Mouse (Mus musculus) heart, embryonic 11.5 days (tissue): Measurements from ENCODE around the gene Med13l. TPM values are rescaled to one million over a fixed set of nuclear protein-coding genes. Genes with fewer than 3 reads are reported as not detected.

Experiments
- ATAC-seq: fragments of 200-750 bp; cut with Nextera tagmentation; replicated peaks from 2 replicates; pipeline ENCODE4 v1.8.0; 2017; ENCODE audit warnings: moderate library complexity; ENCODE audit not compliant: insufficient number of reproducible peaks, low FRiP score, low TSS enrichment
- H3K27ac ChIP-seq: fragments of 300-500 bp; sonication (generic); 2 replicates; pipeline ENCODE4 v1.5.1; 2014; ENCODE audit warnings: mild to moderate bottlenecking, low read depth, low read length
- H3K27me3 ChIP-seq: fragments of 300-500 bp; sonication (generic); 2 replicates; pipeline ENCODE4 v1.6.1; 2014; ENCODE audit warnings: mild to moderate bottlenecking, low read length, mixed read lengths; ENCODE audit not compliant: control insufficient read depth, insufficient read depth
- H3K36me3 ChIP-seq: fragments of 300-500 bp; sonication (generic); 2 replicates; pipeline ENCODE4 v1.6.1; 2014; ENCODE audit warnings: mild to moderate bottlenecking, low read length, moderate library complexity, mixed read lengths; ENCODE audit not compliant: control insufficient read depth, insufficient read depth
- H3K4me1 ChIP-seq: fragments of 300-500 bp; sonication (generic); 2 replicates; pipeline ENCODE4 v1.6.1; 2014; ENCODE audit warnings: low read length; ENCODE audit not compliant: control insufficient read depth, insufficient read depth
- H3K4me2 ChIP-seq: fragments of 300-500 bp; sonication (generic); 2 replicates; pipeline ENCODE4 v1.6.1; 2014; ENCODE audit warnings: mild to moderate bottlenecking, moderate library complexity
- H3K4me3 ChIP-seq: fragments of 300-500 bp; sonication (generic); 2 replicates; pipeline ENCODE4 v1.5.1; 2014; ENCODE audit warnings: low read depth, low read length
- H3K9ac ChIP-seq: fragments of 300-500 bp; sonication (generic); 2 replicates; pipeline ENCODE4 v1.6.1; 2014; ENCODE audit warnings: mild to moderate bottlenecking, low read depth, low read length, moderate library complexity
- H3K9me3 ChIP-seq: fragments of 300-500 bp; sonication (generic); replicated peaks from 2 replicates; pipeline ENCODE4 v1.6.1; 2016; ENCODE audit warnings: low read length; ENCODE audit not compliant: control insufficient read depth
- WGBS: fragments of 180-500 bp; shearing (Covaris S2); extraction: QIAGEN DNeasy Blood & Tissue Kit; methylation state at CpG from one replicate; pipeline ENCODE4 v1.1.7; 2014; ENCODE audit not compliant: insufficient replicate concordance; 5-methylcytosine and 5-hydroxymethylcytosine counted together
- polyA plus RNA-seq: library from polyadenylated mRNA; unstranded; fragments of >200 nt; fragmentation: Nextera tagmentation; extraction: Ambion mirVana; gene quantifications from 2 replicates; pipeline ENCODE4 v1.2.1, GENCODE M21; 2014

The Med13l gene
- polyA plus RNA-seq, 1 experiment from 2014 or later, result 9.7 TPM

DNA sequence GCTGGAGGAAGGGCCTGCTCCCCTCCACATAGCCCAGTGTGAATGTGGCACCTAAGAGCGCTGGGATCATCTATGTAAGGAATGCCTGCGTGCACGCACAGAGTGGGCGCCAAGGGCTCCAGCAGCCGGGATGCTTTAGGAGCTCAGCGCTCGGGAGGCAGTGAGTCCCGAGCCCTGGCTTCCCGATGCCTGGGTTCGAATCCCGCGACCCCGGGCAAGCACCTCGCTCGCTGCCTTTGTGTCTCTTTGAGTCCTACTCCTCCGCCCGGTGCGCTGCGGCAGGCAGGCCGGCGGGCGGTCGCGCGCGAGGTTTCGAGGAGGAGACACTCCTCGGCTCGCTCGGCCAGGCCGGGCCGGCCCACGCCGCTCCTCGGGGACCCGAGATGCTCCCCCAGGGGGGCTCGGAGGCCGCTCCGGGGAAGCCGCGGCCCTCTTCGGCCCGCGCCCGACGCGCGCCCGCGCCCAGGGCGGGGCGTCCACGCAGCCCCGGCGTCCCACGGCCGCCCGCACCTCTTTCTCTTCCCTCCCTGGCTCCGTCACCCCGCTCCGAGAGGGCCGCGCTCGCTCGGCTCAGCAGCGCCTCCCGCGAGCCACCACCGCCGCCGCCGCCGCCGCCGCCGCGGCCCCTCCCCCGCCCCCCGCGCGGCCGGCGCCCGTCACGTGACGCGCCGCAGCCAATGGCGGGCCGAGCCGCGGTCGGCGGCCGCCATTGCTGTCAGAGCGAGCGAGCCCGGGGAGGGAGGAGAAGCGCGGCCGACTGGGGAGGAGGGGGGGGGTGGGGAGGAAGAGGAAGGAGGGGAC is 695 bp upstream of the Med13l start:
- H3K9ac ChIP-seq, result peak overlapping the region; percentile 90
- H3K4me3 ChIP-seq, result peak overlapping the region; percentile 94
- H3K9me3 ChIP-seq, result no peaks in the 10 kb centered on the region
- no peaks in the 10 kb centered on the region; the same call in 1 of the 2 replicates for H3K27me3 ChIP-seq
- WGBS, result under 1% methylated on average over 80 of the region's 101 CpGs
- peak overlapping the region; percentile 80 for H3K4me2 ChIP-seq
- peaks cover 28% of the 10 kb centered on the region for H3K4me1 ChIP-seq
- peak; percentile 85 for ATAC-seq
- H3K36me3 ChIP-seq, result no peaks in the 10 kb centered on the region
- peak overlapping the region; percentile 85 for H3K27ac ChIP-seq

DNA sequence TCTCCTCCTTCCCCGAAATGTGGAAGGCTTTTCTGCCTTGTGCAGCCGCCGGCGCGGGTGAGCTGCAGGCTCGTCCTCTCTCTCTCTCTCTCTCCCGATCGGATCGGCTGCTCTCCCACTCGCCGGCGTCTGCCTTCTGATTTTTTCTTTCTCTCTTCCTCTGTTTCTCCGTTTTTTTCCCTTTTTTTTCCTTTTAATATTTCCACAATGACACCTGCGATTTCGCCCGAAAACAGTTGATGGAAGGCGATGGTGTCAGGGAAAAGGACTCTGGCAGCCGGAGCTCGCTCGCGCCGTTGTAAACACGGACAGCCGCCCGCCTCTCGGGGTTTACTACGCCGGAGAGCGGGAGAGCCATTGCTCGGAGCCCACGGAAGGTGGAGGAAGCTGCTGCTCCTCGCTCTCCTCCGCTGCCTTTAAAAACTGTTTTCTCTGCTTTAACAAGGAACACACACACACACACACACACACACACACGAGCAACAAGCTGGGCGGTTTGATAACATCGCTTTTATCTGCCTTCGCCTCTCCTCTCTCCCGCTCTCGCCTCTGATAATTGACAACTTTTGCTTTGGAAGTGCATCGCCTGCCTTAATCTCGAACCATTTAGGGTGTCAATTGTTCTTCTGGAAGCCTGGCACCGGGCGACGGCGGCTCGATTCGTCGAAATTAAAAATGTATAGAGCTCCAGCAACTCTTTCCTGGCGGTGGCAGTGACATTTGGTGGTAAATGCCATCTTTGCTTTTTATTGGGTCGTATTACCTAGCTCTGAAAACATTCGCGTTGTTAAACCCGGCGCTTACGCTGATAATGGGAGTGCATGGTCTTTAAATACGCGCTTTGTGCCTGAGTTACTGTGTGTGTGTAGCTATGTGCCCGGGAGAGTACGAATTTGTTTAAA is 858 bp downstream of the Med13l start:
- under 1% methylated on average over 59 of the region's 59 CpGs for WGBS
- peak overlapping the region; percentile 90 for H3K9ac ChIP-seq
- H3K27ac ChIP-seq, result peak overlapping the region; percentile 85
- no peaks in the 10 kb centered on the region for H3K9me3 ChIP-seq
- H3K4me2 ChIP-seq, result peak overlapping the region; percentile 79
- no peaks in the 10 kb centered on the region for H3K36me3 ChIP-seq
- H3K27me3 ChIP-seq, result no peaks in the 10 kb centered on the region
- peaks cover 31% of the 10 kb centered on the region for H3K4me1 ChIP-seq
- ATAC-seq, result no peak
- peak overlapping the region; percentile 94 for H3K4me3 ChIP-seq

DNA sequence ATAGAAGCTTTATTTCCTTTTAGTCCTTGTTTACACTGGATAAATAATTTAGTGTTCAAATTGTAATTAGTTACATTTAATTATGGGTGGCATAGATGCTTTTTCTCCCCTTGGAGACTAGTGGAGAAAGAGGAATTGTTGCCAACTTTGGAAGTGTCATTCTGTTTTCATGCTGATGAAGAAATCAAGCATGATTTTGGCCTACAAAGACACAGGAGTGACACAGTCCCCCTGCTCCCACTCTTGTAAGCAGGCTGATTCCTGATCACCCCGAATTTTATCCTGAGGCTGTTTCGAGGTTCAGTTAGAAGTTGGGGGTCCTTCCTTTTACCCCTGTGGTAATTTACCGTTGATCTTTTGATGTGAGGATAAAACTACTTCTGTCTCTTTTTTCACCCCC is 1.7 kb downstream of the Med13l start:
- Histone ChIP-seq H3K4me2 (peak overlapping the region; percentile 79), H3K27ac (no peak overlapping the region), H3K9ac (no peak overlapping the region), H3K4me1 (peaks cover 28% of the 10 kb centered on the region), H3K36me3 (no peaks in the 10 kb centered on the region), H3K4me3 (peak overlapping the region; percentile 94), H3K27me3 (no peaks in the 10 kb centered on the region), H3K9me3 (no peaks in the 10 kb centered on the region)
- ATAC-seq, result no peak
- 59% methylated on average over 3 of the region's 3 CpGs for WGBS

DNA sequence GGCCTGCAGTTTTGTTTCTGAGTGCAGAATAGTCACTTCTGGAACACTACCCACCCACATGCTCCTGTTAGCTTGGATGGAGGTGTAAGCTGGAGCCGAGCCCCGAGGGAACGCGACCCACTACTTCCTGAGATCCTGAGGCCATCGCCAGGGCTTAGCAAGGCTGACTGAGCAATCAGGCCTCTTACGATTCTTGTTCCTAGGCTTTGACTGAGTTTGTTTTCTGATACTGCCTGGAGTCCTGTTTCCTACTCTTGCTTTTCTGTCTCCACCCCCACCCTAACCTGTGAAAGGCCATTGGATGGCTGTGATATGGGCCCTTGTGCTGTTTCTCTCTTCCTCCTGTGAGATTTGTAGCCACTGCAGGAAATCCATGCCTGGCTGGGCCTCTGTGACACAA is 3.1 kb downstream of the Med13l start:
- 0 out of 2 replicates have a peak overlapping the region, but pooled peaks have one; percentile 29 for H3K27ac ChIP-seq
- no peak overlapping the region for H3K9ac ChIP-seq
- no peaks in the 10 kb centered on the region for H3K9me3 ChIP-seq
- no peaks in the 10 kb centered on the region for H3K27me3 ChIP-seq
- ATAC-seq, result no peak
- H3K4me1 ChIP-seq, result peaks cover 39% of the 10 kb centered on the region
- no peak overlapping the region for H3K4me3 ChIP-seq
- no peaks in the 10 kb centered on the region for H3K36me3 ChIP-seq
- peak overlapping the region; percentile 16 for H3K4me2 ChIP-seq
- 29% methylated on average over 6 of the region's 6 CpGs for WGBS

DNA sequence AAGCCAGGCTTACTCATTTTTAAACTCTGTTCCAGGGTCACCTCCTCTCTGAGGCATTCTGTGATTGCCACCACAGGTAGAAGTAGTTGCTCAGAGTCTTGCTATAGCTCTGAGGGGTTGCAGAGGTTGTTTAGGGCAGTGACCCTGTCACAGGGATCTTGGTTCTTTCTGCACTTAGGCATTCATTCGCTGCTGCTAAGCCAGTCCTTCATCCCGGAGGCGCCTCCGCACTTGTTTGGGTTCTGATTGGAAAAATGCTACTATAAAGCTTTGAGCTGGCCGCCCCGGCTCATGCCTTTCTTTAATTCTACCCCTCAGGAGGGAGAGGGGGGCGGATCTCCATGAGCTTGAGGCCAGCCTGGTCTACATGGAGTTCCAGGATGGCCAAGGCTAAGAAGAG is 6.9 kb downstream of the Med13l start:
- no peak for ATAC-seq
- no peak overlapping the region for H3K4me3 ChIP-seq
- no peak overlapping the region for H3K27ac ChIP-seq
- H3K9ac ChIP-seq, result no peak overlapping the region
- no peaks in the 10 kb centered on the region for H3K36me3 ChIP-seq
- WGBS, result 58% methylated on average over 7 of the region's 7 CpGs
- peaks cover 53% of the 10 kb centered on the region for H3K4me1 ChIP-seq
- no peak overlapping the region for H3K4me2 ChIP-seq
- no peaks in the 10 kb centered on the region for H3K27me3 ChIP-seq
- H3K9me3 ChIP-seq, result no peaks in the 10 kb centered on the region

DNA sequence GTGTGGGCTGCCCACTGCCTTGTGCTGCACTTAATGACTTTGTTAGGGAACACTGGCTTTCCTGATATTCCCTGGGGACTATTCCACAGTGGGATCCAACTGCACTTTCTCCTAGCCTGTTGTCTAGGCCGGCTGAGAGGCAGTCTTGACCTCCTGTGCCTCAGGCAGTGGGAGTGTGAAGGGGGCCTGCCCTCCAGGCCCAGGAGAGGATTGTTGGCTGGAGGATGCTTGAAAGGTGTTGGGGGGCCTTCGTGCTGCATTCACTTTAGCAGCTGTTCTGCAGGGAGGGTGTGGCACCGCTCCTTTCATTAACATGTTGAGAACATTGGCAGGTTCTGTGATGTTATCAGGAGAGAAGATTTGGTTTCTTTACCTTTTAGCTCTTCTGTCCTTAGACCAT is 8.5 kb downstream of the Med13l start:
- H3K36me3 ChIP-seq, result no peaks in the 10 kb centered on the region
- H3K4me2 ChIP-seq, result no peak overlapping the region
- no peak overlapping the region for H3K4me3 ChIP-seq
- no peak overlapping the region for H3K27ac ChIP-seq
- H3K4me1 ChIP-seq, result peaks cover 51% of the 10 kb centered on the region
- H3K27me3 ChIP-seq, result no peaks in the 10 kb centered on the region
- H3K9ac ChIP-seq, result no peak overlapping the region
- ATAC-seq, result no peak
- WGBS, result 51% methylated on average over 3 of the region's 3 CpGs
- H3K9me3 ChIP-seq, result no peaks in the 10 kb centered on the region

DNA sequence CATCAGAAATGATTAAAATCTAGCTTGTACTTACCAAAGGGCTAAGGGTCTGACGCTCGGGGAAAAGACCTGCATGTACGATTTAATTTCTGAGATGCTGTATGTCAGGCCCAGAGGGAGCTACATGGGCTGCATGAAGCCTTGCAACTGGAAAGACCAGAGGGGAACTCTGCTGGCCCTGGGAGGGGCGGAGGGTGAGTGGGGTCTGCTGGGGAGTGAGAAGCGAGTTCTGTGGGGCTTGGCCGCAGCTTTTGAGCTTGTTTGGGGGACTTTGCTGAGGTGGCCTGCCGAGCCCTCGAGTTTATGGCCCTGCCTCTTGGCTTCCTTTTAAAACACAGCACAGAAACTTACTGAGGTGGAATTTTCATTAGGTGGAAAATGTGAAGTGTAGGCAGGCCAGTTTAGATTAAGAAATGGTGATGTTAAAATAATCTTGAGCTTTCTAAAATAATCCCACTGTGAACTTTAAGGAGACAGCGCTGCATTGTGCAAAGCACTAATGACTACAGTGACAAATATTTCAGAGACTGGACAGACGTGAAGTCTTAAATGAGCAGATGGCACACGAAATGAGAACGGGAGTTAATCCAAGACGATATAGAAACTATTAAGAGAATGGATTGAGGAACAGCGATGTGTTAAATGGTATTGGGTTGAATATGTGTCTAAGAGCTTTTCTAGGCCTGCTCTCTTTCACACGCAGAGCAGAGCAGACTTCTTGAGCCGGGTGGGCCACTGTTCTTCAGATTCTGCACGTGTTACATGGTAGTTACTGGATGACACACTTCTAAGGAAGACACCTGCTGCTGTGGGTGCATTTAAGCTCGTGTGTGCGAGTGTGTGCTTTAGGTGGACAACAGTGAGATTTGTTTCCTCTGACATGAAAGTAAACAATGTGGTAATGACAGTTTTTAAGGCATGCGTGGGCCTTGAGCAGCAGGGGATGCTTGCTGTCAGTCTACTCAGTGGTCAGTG is 9.4 kb downstream of the Med13l start:
- Histone ChIP-seq H3K4me1 (peaks cover 57% of the 10 kb centered on the region), H3K4me3 (no peak overlapping the region), H3K27ac (no peak overlapping the region), H3K36me3 (no peaks in the 10 kb centered on the region), H3K9me3 (no peaks in the 10 kb centered on the region), H3K27me3 (no peaks in the 10 kb centered on the region), H3K9ac (no peak overlapping the region), H3K4me2 (no peak overlapping the region)
- no peak for ATAC-seq
- 74% methylated on average over 20 of the region's 20 CpGs for WGBS

DNA sequence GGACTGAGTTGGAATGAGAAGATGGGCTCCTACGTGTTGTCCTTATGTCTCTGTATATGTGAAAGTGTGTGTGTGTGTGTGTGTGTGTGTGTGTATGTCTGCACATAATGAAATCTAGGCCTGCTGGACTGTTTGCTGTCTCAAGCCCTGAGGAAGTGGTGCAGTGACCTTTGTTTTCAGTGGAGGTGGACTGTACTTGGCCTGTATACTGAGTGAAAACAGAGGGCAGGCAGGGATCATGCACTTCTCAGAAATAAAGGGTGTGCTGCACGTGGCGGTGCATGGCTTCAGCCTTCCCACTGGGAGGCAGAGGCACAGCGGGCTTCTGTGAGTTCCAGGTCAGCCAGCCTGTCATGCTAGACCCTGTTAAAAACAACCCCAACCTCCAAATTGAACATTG is 11.0 kb downstream of the Med13l start:
- H3K4me3 ChIP-seq, result no peak overlapping the region
- H3K9me3 ChIP-seq, result no peaks in the 10 kb centered on the region
- H3K27ac ChIP-seq, result no peak overlapping the region
- H3K4me2 ChIP-seq, result no peak overlapping the region
- H3K4me1 ChIP-seq, result peaks cover 51% of the 10 kb centered on the region
- no peaks in the 10 kb centered on the region for H3K36me3 ChIP-seq
- no peak overlapping the region for H3K9ac ChIP-seq
- no peak for ATAC-seq
- WGBS, result 68% methylated on average over 4 of the region's 4 CpGs
- H3K27me3 ChIP-seq, result no peaks in the 10 kb centered on the region
